Mouse (Mus musculus): ENCODE data around the gene Etl4. TPM values are rescaled to one million over a fixed set of nuclear protein-coding genes. Genes with fewer than 3 reads are reported as not detected.

The Etl4 gene
- total and polyA plus RNA-seq, 2 experiments from 2014 or later, result 6.4 to 14.8 TPM

- Histone ChIP-seq H3K4me2 (ENCODE audit: low read depth, low read length) (no peak overlapping the region), H3K36me3 (ENCODE audit: insufficient read depth, low read length) (no peaks in the 10 kb centered on the region), H3K27me3 (ENCODE audit: insufficient read depth, low read length) (no peaks in the 10 kb centered on the region), H3K9ac (replicated peaks; ENCODE audit: low read length) (no peak overlapping the region), H3K4me3 (ENCODE audit: low read length) (no peak overlapping the region), H3K27ac (no peak overlapping the region), H3K9me3 (ENCODE audit: low read length) (no peaks in the 10 kb centered on the region), H3K4me1 (ENCODE audit: insufficient read depth, low read length) (0 out of 2 replicates have a peak, but pooled peaks cover 3% of the 10 kb centered on the region)
- TF ChIP-seq CTCF (IDR thresholded peaks at IDR 0.05; ENCODE audit: low read depth), result no peak
- 70% methylated on average over 11 of the region's 11 CpGs for WGBS
- DNase-seq (ENCODE audit: low spot score), result no peak
- ATAC-seq, result no peak
These were observed 612.2 kb downstream of the Etl4 start for GRCm38 (mm10) chr2:20521686-20522285.

- TF ChIP-seq CTCF (IDR thresholded peaks at IDR 0.05; ENCODE audit: low read depth), result no peak
- no peak for ATAC-seq
- Histone ChIP-seq H3K9me3 (ENCODE audit: low read length) (no peaks in the 10 kb centered on the region), H3K4me2 (ENCODE audit: low read depth, low read length) (no peak overlapping the region), H3K27ac (no peak overlapping the region), H3K4me3 (ENCODE audit: low read length) (no peak overlapping the region), H3K9ac (replicated peaks; ENCODE audit: low read length) (no peak overlapping the region), H3K4me1 (ENCODE audit: insufficient read depth, low read length) (0 out of 2 replicates have a peak, but pooled peaks cover 3% of the 10 kb centered on the region), H3K27me3 (ENCODE audit: insufficient read depth, low read length) (no peaks in the 10 kb centered on the region), H3K36me3 (ENCODE audit: insufficient read depth, low read length) (no peaks in the 10 kb centered on the region)
- WGBS, result 84% methylated on average over 3 of the region's 3 CpGs
- no peak for DNase-seq (ENCODE audit: low spot score)
These were observed 614.1 kb downstream of the Etl4 start for GRCm38 (mm10) chr2:20523636-20524035.

- Histone ChIP-seq H3K4me3 (ENCODE audit: low read length) (no peak overlapping the region), H3K27ac (no peak overlapping the region), H3K9me3 (ENCODE audit: low read length) (no peaks in the 10 kb centered on the region), H3K27me3 (ENCODE audit: insufficient read depth, low read length) (no peaks in the 10 kb centered on the region), H3K36me3 (ENCODE audit: insufficient read depth, low read length) (no peaks in the 10 kb centered on the region), H3K4me1 (ENCODE audit: insufficient read depth, low read length) (no peaks in the 10 kb centered on the region), H3K4me2 (ENCODE audit: low read depth, low read length) (no peak overlapping the region), H3K9ac (replicated peaks; ENCODE audit: low read length) (no peak overlapping the region)
- no peak for ATAC-seq
- TF ChIP-seq CTCF (IDR thresholded peaks at IDR 0.05; ENCODE audit: low read depth), result no peak
- WGBS, result 19% methylated on average over 4 of the region's 4 CpGs
- DNase-seq (ENCODE audit: low spot score), result no peak
These were observed 616.5 kb downstream of the Etl4 start for GRCm38 (mm10) chr2:20525879-20526593.

- Histone ChIP-seq H3K36me3 (ENCODE audit: insufficient read depth, low read length) (no peaks in the 10 kb centered on the region), H3K9ac (replicated peaks; ENCODE audit: low read length) (no peak overlapping the region), H3K4me2 (ENCODE audit: low read depth, low read length) (no peak overlapping the region), H3K27ac (no peak overlapping the region), H3K9me3 (ENCODE audit: low read length) (no peaks in the 10 kb centered on the region), H3K4me1 (ENCODE audit: insufficient read depth, low read length) (no peaks in the 10 kb centered on the region), H3K4me3 (ENCODE audit: low read length) (no peak overlapping the region), H3K27me3 (ENCODE audit: insufficient read depth, low read length) (no peaks in the 10 kb centered on the region)
- TF ChIP-seq CTCF (IDR thresholded peaks at IDR 0.05; ENCODE audit: low read depth), result no peak
- WGBS, result 96% methylated on average over 3 of the region's 3 CpGs
- DNase-seq (ENCODE audit: low spot score), result no peak
- no peak for ATAC-seq
These were observed 617.3 kb downstream of the Etl4 start for GRCm38 (mm10) chr2:20526856-20527255.

GRCm38 (mm10) chr2:20532623-20533022 lies 623.0 kb downstream of the Etl4 start:
- Histone ChIP-seq H3K9me3 (ENCODE audit: low read length) (no peaks in the 10 kb centered on the region), H3K4me2 (ENCODE audit: low read depth, low read length) (no peak overlapping the region), H3K4me1 (ENCODE audit: insufficient read depth, low read length) (no peaks in the 10 kb centered on the region), H3K36me3 (ENCODE audit: insufficient read depth, low read length) (no peaks in the 10 kb centered on the region), H3K27ac (no peak overlapping the region), H3K4me3 (ENCODE audit: low read length) (no peak overlapping the region), H3K9ac (replicated peaks; ENCODE audit: low read length) (no peak overlapping the region), H3K27me3 (ENCODE audit: insufficient read depth, low read length) (no peaks in the 10 kb centered on the region)
- DNase-seq (ENCODE audit: low spot score) (no peak), ATAC-seq (no peak)
- WGBS, result 67% methylated on average over 3 of the region's 3 CpGs
- no peak for TF ChIP-seq CTCF (IDR thresholded peaks at IDR 0.05; ENCODE audit: low read depth)

GRCm38 (mm10) chr2:20537785-20538184 lies 628.2 kb downstream of the Etl4 start:
- ATAC-seq (no peak), DNase-seq (ENCODE audit: low spot score) (no peak)
- no peak overlapping the region for H3K4me2 ChIP-seq (ENCODE audit: low read depth, low read length)
- H3K9me3 ChIP-seq (ENCODE audit: low read length), result no peaks in the 10 kb centered on the region
- TF ChIP-seq CTCF (IDR thresholded peaks at IDR 0.05; ENCODE audit: low read depth), result no peak
- no peaks in the 10 kb centered on the region for H3K27me3 ChIP-seq (ENCODE audit: insufficient read depth, low read length)
- no peak overlapping the region for H3K27ac ChIP-seq
- 57% methylated on average over 6 of the region's 6 CpGs for WGBS
- H3K4me1 ChIP-seq (ENCODE audit: insufficient read depth, low read length), result no peaks in the 10 kb centered on the region
- no peaks in the 10 kb centered on the region for H3K36me3 ChIP-seq (ENCODE audit: insufficient read depth, low read length)
- H3K9ac ChIP-seq (replicated peaks; ENCODE audit: low read length), result no peak overlapping the region
- no peak overlapping the region for H3K4me3 ChIP-seq (ENCODE audit: low read length)

- DNase-seq (ENCODE audit: low spot score), result no peak
- Histone ChIP-seq H3K27ac (no peak overlapping the region), H3K4me1 (ENCODE audit: insufficient read depth, low read length) (no peaks in the 10 kb centered on the region), H3K36me3 (ENCODE audit: insufficient read depth, low read length) (no peaks in the 10 kb centered on the region), H3K9me3 (ENCODE audit: low read length) (no peaks in the 10 kb centered on the region), H3K27me3 (ENCODE audit: insufficient read depth, low read length) (no peaks in the 10 kb centered on the region), H3K9ac (replicated peaks; ENCODE audit: low read length) (no peak overlapping the region), H3K4me2 (ENCODE audit: low read depth, low read length) (no peak overlapping the region), H3K4me3 (ENCODE audit: low read length) (no peak overlapping the region)
- ATAC-seq, result no peak
- TF ChIP-seq CTCF (IDR thresholded peaks at IDR 0.05; ENCODE audit: low read depth), result no peak
- 88% methylated on average over 4 of the region's 4 CpGs for WGBS
These were observed 629.3 kb downstream of the Etl4 start for GRCm38 (mm10) chr2:20538871-20539270.
